Mouse (Mus musculus): Measurements from ENCODE around the gene Hist2h2ac.
"Not testable (repeated sequence)": the region's sequence is repeated elsewhere in the genome, so short reads cannot be mapped to it uniquely, and the experiment has no call there.

Hist2h2ac gene

GRCm38 (mm10) chr3:96181510-96182381 is 38.9 kb downstream of the Hist2h2ac start:
- DNase-seq (ENCODE audit: low spot score in 2 of 2), result peak in 1 of 2 experiments; percentile 44

GRCm38 (mm10) chr3:96180727-96181477 is 39.8 kb downstream of the Hist2h2ac start, which contains the start of gene Sv2a:
Sv2a (plus strand) TSS chr3:96181151.
- DNase-seq (ENCODE audit: low spot score in 2 of 2), result peak; percentile 69 to 78

- no peak for DNase-seq (ENCODE audit: low spot score in 2 of 2)
Observed at GRCm38 (mm10) chr3:96179531-96179930, 41.1 kb downstream of the Hist2h2ac start.

GRCm38 (mm10) chr3:96178902-96179301 is 41.8 kb downstream of the Hist2h2ac start:
- DNase-seq (ENCODE audit: low spot score in 2 of 2), result no peak

- DNase-seq (ENCODE audit: low spot score in 2 of 2), result no peak
Observed at GRCm38 (mm10) chr3:96178427-96178826, 42.3 kb downstream of the Hist2h2ac start.

GRCm38 (mm10) chr3:96175251-96175650 is 45.4 kb downstream of the Hist2h2ac start:
- no peak for DNase-seq (ENCODE audit: low spot score in 2 of 2)

GRCm38 (mm10) chr3:96174042-96174441 is 46.6 kb downstream of the Hist2h2ac start:
- DNase-seq (ENCODE audit: low spot score in 2 of 2), result not testable (repeated sequence)

- DNase-seq (ENCODE audit: low spot score in 2 of 2), result no peak
Observed at GRCm38 (mm10) chr3:96173185-96173584, 47.5 kb downstream of the Hist2h2ac start.

GRCm38 (mm10) chr3:96172197-96173178 is 48.2 kb downstream of the Hist2h2ac start, which contains the start of gene Sf3b4:
Sf3b4 (plus strand) TSS chr3:96172332.
- DNase-seq (ENCODE audit: low spot score in 2 of 2), result peak; percentile 76 to 84

GRCm38 (mm10) chr3:96171583-96172196 is 49.0 kb downstream of the Hist2h2ac start:
- peak in 1 of 2 experiments; percentile 61 for DNase-seq (ENCODE audit: low spot score in 2 of 2)

- no peak for DNase-seq (ENCODE audit: low spot score in 2 of 2)
Observed at GRCm38 (mm10) chr3:96170976-96171545, 49.6 kb downstream of the Hist2h2ac start.
